Mouse (Mus musculus) right cerebral cortex, postnatal 14 days (tissue): ENCODE measurements around the gene Pdk2.
A peak's percentile ranks its signal among the peaks of the same experiment; 100 is the strongest.

Experiments used
- DNase-seq: peaks from one replicate; pipeline ENCODE4 v3.0.0; 2022

Gene Pdk2

GRCm38 (mm10) chr11:94979462-94980179, 61.5 kb downstream of the Pdk2 start:
- DNase-seq, result no peak

GRCm38 (mm10) chr11:94978947-94979346, 62.2 kb downstream of the Pdk2 start:
- peak; percentile 97 for DNase-seq

- no peak for DNase-seq
These were observed 62.8 kb downstream of the Pdk2 start for GRCm38 (mm10) chr11:94978178-94978915.
